Mouse (Mus musculus): Measurements from ENCODE around the gene Zfp975. TPM values are rescaled to one million over a fixed set of nuclear protein-coding genes. Genes with fewer than 3 reads are reported as not detected.

The Zfp975 gene
- polyA plus RNA-seq, 1 experiment from 2014 or later = 6.7 TPM

Other genes starting within 250 kb of the Zfp975 start
- gene 4933421I07Rik, start 244.6 kb downstream of the Zfp975 start, polyA plus RNA-seq (2015; fragmentation: Nextera tagmentation; extraction: Ambion mirVana) = not detected in 2 replicates
- 12.3 and 13.0 TPM in 2 replicates for gene Zfp141, start 187.0 kb downstream of the Zfp975 start, polyA plus RNA-seq (2015; fragmentation: Nextera tagmentation; extraction: Ambion mirVana)
- not detected in 2 replicates for gene Gm21028, start 114.2 kb downstream of the Zfp975 start, polyA plus RNA-seq (2015; fragmentation: Nextera tagmentation; extraction: Ambion mirVana)
- 2.1 and 2.6 TPM in 2 replicates for gene Zfp977, start 100.2 kb downstream of the Zfp975 start, polyA plus RNA-seq (2015; fragmentation: Nextera tagmentation; extraction: Ambion mirVana)
- 2.5 and 2.6 TPM in 2 replicates for gene Zfp976, start 50.2 kb downstream of the Zfp975 start, polyA plus RNA-seq (2015; fragmentation: Nextera tagmentation; extraction: Ambion mirVana)
- not detected in 2 replicates for gene Gm17067, start 34.3 kb upstream of the Zfp975 start, polyA plus RNA-seq (2015; fragmentation: Nextera tagmentation; extraction: Ambion mirVana)
- gene Vmn2r62, start 100.8 kb upstream of the Zfp975 start, polyA plus RNA-seq (2015; fragmentation: Nextera tagmentation; extraction: Ambion mirVana) = not detected in 2 replicates
- not detected in 2 replicates for gene Gm2381, start 174.5 kb upstream of the Zfp975 start, polyA plus RNA-seq (2015; fragmentation: Nextera tagmentation; extraction: Ambion mirVana)
- gene Vmn2r63, start 241.1 kb upstream of the Zfp975 start, polyA plus RNA-seq (2015; fragmentation: Nextera tagmentation; extraction: Ambion mirVana) = not detected in 2 replicates